Comparison of ENCODE assay signal across 28 mouse cellular contexts in genomic region chr15:87668112-87668511, GRCm38 (mm10).
DNase-seq lines count a peak whose midpoint lies in the region; ATAC-seq and TF ChIP-seq lines count a peak whose summit lies in the region.
"Had no signal": no experiment of that assay in that cellular context is flagged by ENCODE, and none has a peak within 500 bp of the region (broad histone marks: within the 10 kb centered on the region; RNA-seq: fewer than 3 reads in every experiment).

No protein-coding gene starts in this region.

- H3K4me1 ChIP-seq in intestine, embryonic 16.5 days (ENCODE audit: control insufficient read depth, insufficient read depth, low read length) = no peaks in the 10 kb centered on the region
- H3K4me1 ChIP-seq: heart, embryonic 12.5 days; kidney, embryonic 15.5 days; limb, embryonic 12.5 days; liver, embryonic 15.5 days; lung, embryonic 15.5 days; stomach, embryonic 15.5 days had no signal

- H3K27ac ChIP-seq in layer of hippocampus, adult 2 months = peak overlapping the region; percentile 56
- H3K27ac ChIP-seq in intestine, embryonic 16.5 days (ENCODE audit: low read length) = no peak overlapping the region
- H3K27ac ChIP-seq: embryonic facial prominence, embryonic 15.5 days; forebrain, embryonic 13.5 days; gastrocnemius, adult 2 months; kidney, embryonic 15.5 days; limb, embryonic 12.5 days; liver, embryonic 15.5 days; lung, embryonic 15.5 days; stomach, embryonic 15.5 days had no signal

- TF ChIP-seq CTCF in layer of hippocampus, adult 2 months (conservative IDR thresholded peaks at IDR 0.05) = no peak
- TF ChIP-seq CTCF in brain, embryonic 14.5 days (IDR thresholded peaks at IDR 0.05; ENCODE audit: borderline replicate concordance, extremely low read depth, insufficient read depth, insufficient read length) = no peak

- H3K4me3 ChIP-seq in layer of hippocampus, adult 2 months = no peak overlapping the region
- H3K4me3 ChIP-seq in intestine, embryonic 16.5 days (ENCODE audit: low read length) = no peak overlapping the region
- H3K4me3 ChIP-seq: embryonic facial prominence, embryonic 15.5 days; forebrain, embryonic 13.5 days; gastrocnemius, adult 2 months; heart, embryonic 12.5 days; kidney, embryonic 15.5 days; limb, embryonic 12.5 days; liver, embryonic 15.5 days; lung, embryonic 15.5 days; stomach, embryonic 15.5 days had no signal

- no peaks in the 10 kb centered on the region for H3K36me3 ChIP-seq in intestine, embryonic 16.5 days (ENCODE audit: control insufficient read depth, insufficient read depth, low read length)
- H3K36me3 ChIP-seq: embryonic facial prominence, embryonic 15.5 days; heart, embryonic 12.5 days; kidney, embryonic 15.5 days; limb, embryonic 12.5 days; liver, embryonic 15.5 days; lung, embryonic 15.5 days; stomach, embryonic 15.5 days had no signal

- no peak for TF ChIP-seq POLR2A in brain, embryonic 14.5 days (IDR thresholded peaks at IDR 0.05; ENCODE audit: borderline replicate concordance, extremely low read depth, insufficient read depth, insufficient read length, poor library complexity, severe bottlenecking)

- H3K27me3 ChIP-seq in intestine, embryonic 16.5 days (replicated peaks; ENCODE audit: control insufficient read depth, insufficient read depth, low read length) = no peaks in the 10 kb centered on the region
- H3K27me3 ChIP-seq: embryonic facial prominence, embryonic 15.5 days; forebrain, embryonic 13.5 days; heart, embryonic 12.5 days; kidney, embryonic 15.5 days; liver, embryonic 15.5 days; lung, embryonic 15.5 days; stomach, embryonic 15.5 days had no signal

- H3K9me3 ChIP-seq in intestine, embryonic 16.5 days (ENCODE audit: control insufficient read depth, low read length) = no peaks in the 10 kb centered on the region
- H3K9me3 ChIP-seq: embryonic facial prominence, embryonic 15.5 days; forebrain, embryonic 13.5 days; heart, embryonic 12.5 days; kidney, embryonic 15.5 days; liver, embryonic 15.5 days; lung, embryonic 15.5 days; stomach, embryonic 15.5 days had no signal

- WGBS in intestine, embryonic 16.5 days = 78% methylated on average over 5 of the region's 5 CpGs

- no peak overlapping the region for H3K4me2 ChIP-seq in intestine, embryonic 16.5 days (ENCODE audit: low read depth, low read length)
- H3K4me2 ChIP-seq: embryonic facial prominence, embryonic 15.5 days; forebrain, embryonic 13.5 days; heart, embryonic 12.5 days; kidney, embryonic 15.5 days; limb, embryonic 12.5 days; liver, embryonic 15.5 days; lung, embryonic 15.5 days; midbrain, embryonic 11.5 days; stomach, embryonic 15.5 days had no signal

- H3K9ac ChIP-seq in intestine, embryonic 16.5 days (ENCODE audit: low read depth, low read length) = no peak overlapping the region
- H3K9ac ChIP-seq: embryonic facial prominence, embryonic 15.5 days; forebrain, embryonic 13.5 days; heart, embryonic 12.5 days; kidney, embryonic 15.5 days; limb, embryonic 12.5 days; liver, embryonic 15.5 days; lung, embryonic 15.5 days; stomach, embryonic 15.5 days had no signal

- peak; percentile 21 for ATAC-seq in frontal cortex, adult (ENCODE audit: low TSS enrichment)
- no peak for ATAC-seq in intestine, embryonic 16.5 days

- DNase-seq in frontal cortex, postnatal 25 days (ENCODE audit: low spot score in 2 of 2) = no peak
- DNase-seq in layer of hippocampus, adult 2 months (ENCODE audit: low spot score in 2 of 2) = no peak
- DNase-seq in layer of hippocampus, postnatal 14 days (ENCODE audit: low spot score in 2 of 2) = no peak
- peak; percentile 75 for DNase-seq in Muller cell, postnatal 12 days (ENCODE audit: inconsistent ontology term)
- peak; percentile 55 for DNase-seq in brain, embryonic 14.5 days (ENCODE audit: low read depth)
- DNase-seq: adrenal gland, adult 8-10 months; B cell, adult 2 months; cerebellum, adult 11-12 months; cerebellum, adult 9-11 months; gastrocnemius, adult 2 months; gastrocnemius, postnatal 36 days; heart, adult 18-20 months; heart, postnatal 4 days; kidney, adult 18-20 months; kidney, postnatal 25 days; lung, postnatal 36 days; right cerebral cortex, postnatal 14 days had no signal

Comparison
In these comparisons a context has a peak if more than half of its experiments do, and no peak if none do; other contexts are left out.
1. DNase-seq: peak in Muller cell, postnatal 12 days (single experiment) and brain, embryonic 14.5 days (single experiment); none in frontal cortex, postnatal 25 days (0 of 2), layer of hippocampus, adult 2 months (0 of 2) and layer of hippocampus, postnatal 14 days (0 of 2).